Mouse (Mus musculus): ENCODE measurements around the gene Upk2. TPM values are rescaled to one million over a fixed set of nuclear protein-coding genes. Genes with fewer than 3 reads are reported as not detected.

Gene Upk2
- polyA plus RNA-seq, 1 experiment = 9.0 TPM

- peak overlapping the region; percentile 40; the same call in 1 of the 2 replicates for H3K27ac ChIP-seq (ENCODE audit: insufficient read depth, low read depth, low read length)
- TF ChIP-seq CTCF (conservative IDR thresholded peaks at IDR 0.05; ENCODE audit: insufficient read depth, insufficient read length, low read depth, low read length) = peak; percentile 65
- no peak for TF ChIP-seq POLR2A (IDR thresholded peaks at IDR 0.05; ENCODE audit: low read depth, low read length)
- peak overlapping the region; percentile 26; the same call in 1 of the 2 replicates for H3K4me3 ChIP-seq (ENCODE audit: insufficient read depth, low read depth, low read length)
- H3K4me1 ChIP-seq (ENCODE audit: control insufficient read depth, insufficient read depth, low read length) = peaks cover 37% of the 10 kb centered on the region
- no peaks in the 10 kb centered on the region for H3K36me3 ChIP-seq (ENCODE audit: control insufficient read depth, insufficient read depth, low read length)
- WGBS = 7% methylated on average over 59 of the region's 59 CpGs
- peak; percentile 87 for DNase-seq
- no peaks in the 10 kb centered on the region for H3K27me3 ChIP-seq (replicated peaks; ENCODE audit: control insufficient read depth, insufficient read depth, low read length)
Measured at GRCm38 (mm10) chr9:44498421-44499355, 43.9 kb upstream of the Upk2 start.

DNA sequence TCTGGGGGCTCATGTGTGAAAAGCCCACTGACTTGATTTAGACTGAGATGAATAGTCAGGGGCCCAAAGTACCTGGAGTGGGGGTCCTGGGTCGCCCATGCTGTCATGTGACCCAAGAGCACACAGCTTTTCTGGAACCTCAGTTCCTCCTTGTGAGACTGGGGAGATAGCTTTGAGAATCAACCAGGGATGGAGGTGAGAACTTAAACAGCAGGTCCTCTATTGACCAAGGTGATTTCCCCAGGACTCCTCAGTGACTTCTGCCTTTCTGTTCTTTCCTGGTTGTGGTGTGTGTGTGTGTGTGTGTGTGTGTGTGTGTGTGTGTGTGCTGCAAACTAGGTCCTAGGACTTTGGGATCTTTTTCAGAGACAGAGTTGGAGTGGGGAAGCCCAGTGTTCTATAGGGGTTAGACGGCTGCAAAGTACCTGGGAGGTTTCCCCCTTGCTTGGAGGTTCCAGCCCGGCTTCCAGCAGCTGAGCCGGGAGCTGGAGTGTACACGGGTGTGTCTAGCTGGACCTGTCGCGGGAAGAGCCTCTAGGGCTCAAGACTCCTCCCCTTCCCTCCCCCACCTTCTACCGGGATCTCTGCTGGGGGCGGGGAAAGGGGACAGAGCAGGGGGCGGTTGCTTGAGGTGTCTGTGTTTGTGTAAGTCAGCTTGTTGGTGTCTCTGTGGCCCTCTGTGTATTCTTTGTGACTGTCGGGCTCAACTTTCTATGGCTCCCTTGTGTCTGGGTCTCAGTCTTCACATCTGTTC lies 43.0 kb upstream of the Upk2 start:
- no peak overlapping the region for H3K27ac ChIP-seq (ENCODE audit: insufficient read depth, low read depth, low read length)
- TF ChIP-seq POLR2A (IDR thresholded peaks at IDR 0.05; ENCODE audit: low read depth, low read length) = no peak
- no peak for TF ChIP-seq CTCF (conservative IDR thresholded peaks at IDR 0.05; ENCODE audit: insufficient read depth, insufficient read length, low read depth, low read length)
- peak overlapping the region; percentile 26; the same call in 1 of the 2 replicates for H3K4me3 ChIP-seq (ENCODE audit: insufficient read depth, low read depth, low read length)
- DNase-seq = peak; percentile 73
- H3K27me3 ChIP-seq (replicated peaks; ENCODE audit: control insufficient read depth, insufficient read depth, low read length) = no peaks in the 10 kb centered on the region
- H3K4me1 ChIP-seq (ENCODE audit: control insufficient read depth, insufficient read depth, low read length) = peaks cover 46% of the 10 kb centered on the region
- WGBS = 7% methylated on average over 11 of the region's 11 CpGs
- no peaks in the 10 kb centered on the region for H3K36me3 ChIP-seq (ENCODE audit: control insufficient read depth, insufficient read depth, low read length)

DNA sequence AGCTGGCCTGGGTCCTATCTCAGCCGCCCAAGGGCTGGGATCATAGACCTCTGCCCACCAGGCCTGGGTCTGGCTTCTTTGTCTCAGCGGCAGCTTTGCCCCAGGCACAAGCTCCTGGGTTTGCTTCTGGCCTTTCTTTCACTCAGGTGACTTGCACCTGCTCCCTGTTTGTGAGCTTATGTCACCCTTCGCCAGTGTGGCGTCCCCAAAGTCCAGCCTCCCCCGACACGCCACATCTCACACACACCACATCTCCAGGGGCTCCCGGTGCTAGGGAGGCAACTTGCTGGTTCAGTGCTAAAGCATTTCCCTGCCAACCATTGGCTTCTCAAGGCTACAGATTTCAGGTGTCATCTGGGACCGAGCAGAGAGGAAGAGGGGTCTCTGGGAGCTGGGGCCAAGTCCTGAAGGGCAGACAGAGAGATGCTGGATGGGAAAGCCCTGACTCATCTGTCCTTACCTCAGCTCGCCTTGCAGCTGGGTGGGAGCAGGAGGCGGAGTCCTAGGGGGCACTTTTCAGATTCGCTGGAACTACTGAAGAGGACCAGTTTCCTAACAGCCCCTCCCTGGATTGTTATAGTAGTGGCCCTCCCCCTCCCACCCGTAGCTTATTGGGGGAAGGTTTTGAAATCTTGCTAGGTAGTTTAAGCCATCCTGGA lies 42.2 kb upstream of the Upk2 start:
- no peaks in the 10 kb centered on the region for H3K36me3 ChIP-seq (ENCODE audit: control insufficient read depth, insufficient read depth, low read length)
- WGBS = 69% methylated on average over 12 of the region's 12 CpGs
- H3K27ac ChIP-seq (ENCODE audit: insufficient read depth, low read depth, low read length) = no peak overlapping the region
- H3K4me3 ChIP-seq (ENCODE audit: insufficient read depth, low read depth, low read length) = no peak overlapping the region
- no peaks in the 10 kb centered on the region for H3K27me3 ChIP-seq (replicated peaks; ENCODE audit: control insufficient read depth, insufficient read depth, low read length)
- H3K4me1 ChIP-seq (ENCODE audit: control insufficient read depth, insufficient read depth, low read length) = peaks cover 53% of the 10 kb centered on the region
- TF ChIP-seq CTCF (conservative IDR thresholded peaks at IDR 0.05; ENCODE audit: insufficient read depth, insufficient read length, low read depth, low read length) (no peak), POLR2A (IDR thresholded peaks at IDR 0.05; ENCODE audit: low read depth, low read length) (no peak)
- DNase-seq = no peak

DNA sequence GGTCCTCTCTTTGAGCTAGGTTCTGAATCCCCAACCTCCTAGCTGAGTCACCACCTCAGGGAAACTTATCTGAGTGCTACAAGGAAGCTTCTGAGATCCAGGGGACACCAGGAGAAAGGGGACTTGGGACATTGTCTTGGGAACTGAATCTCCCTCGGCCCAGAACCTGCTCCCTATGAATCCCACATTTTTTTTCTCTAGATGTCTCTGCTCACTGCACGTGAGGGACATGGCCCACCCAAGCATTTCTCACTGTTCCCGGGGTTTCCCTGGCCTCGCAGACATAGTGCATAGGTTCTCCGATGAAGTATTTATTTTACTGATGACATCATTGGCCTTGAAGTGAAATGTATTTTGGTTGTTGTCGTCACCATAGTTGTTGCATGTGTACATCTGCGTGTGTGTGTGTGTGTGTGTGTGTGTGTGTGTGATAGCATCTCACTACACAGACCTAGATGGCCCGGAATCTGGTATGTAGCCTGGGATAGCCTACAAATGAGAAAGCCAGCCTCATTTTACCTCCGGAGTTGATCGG lies 41.1 kb upstream of the Upk2 start:
- Histone ChIP-seq H3K36me3 (ENCODE audit: control insufficient read depth, insufficient read depth, low read length) (no peaks in the 10 kb centered on the region), H3K4me1 (ENCODE audit: control insufficient read depth, insufficient read depth, low read length) (peaks cover 57% of the 10 kb centered on the region), H3K27me3 (replicated peaks; ENCODE audit: control insufficient read depth, insufficient read depth, low read length) (no peaks in the 10 kb centered on the region), H3K27ac (ENCODE audit: insufficient read depth, low read depth, low read length) (no peak overlapping the region), H3K4me3 (ENCODE audit: insufficient read depth, low read depth, low read length) (no peak overlapping the region)
- WGBS = 83% methylated on average over 10 of the region's 10 CpGs
- no peak for TF ChIP-seq POLR2A (IDR thresholded peaks at IDR 0.05; ENCODE audit: low read depth, low read length)
- TF ChIP-seq CTCF (conservative IDR thresholded peaks at IDR 0.05; ENCODE audit: insufficient read depth, insufficient read length, low read depth, low read length) = no peak
- no peak for DNase-seq

DNA sequence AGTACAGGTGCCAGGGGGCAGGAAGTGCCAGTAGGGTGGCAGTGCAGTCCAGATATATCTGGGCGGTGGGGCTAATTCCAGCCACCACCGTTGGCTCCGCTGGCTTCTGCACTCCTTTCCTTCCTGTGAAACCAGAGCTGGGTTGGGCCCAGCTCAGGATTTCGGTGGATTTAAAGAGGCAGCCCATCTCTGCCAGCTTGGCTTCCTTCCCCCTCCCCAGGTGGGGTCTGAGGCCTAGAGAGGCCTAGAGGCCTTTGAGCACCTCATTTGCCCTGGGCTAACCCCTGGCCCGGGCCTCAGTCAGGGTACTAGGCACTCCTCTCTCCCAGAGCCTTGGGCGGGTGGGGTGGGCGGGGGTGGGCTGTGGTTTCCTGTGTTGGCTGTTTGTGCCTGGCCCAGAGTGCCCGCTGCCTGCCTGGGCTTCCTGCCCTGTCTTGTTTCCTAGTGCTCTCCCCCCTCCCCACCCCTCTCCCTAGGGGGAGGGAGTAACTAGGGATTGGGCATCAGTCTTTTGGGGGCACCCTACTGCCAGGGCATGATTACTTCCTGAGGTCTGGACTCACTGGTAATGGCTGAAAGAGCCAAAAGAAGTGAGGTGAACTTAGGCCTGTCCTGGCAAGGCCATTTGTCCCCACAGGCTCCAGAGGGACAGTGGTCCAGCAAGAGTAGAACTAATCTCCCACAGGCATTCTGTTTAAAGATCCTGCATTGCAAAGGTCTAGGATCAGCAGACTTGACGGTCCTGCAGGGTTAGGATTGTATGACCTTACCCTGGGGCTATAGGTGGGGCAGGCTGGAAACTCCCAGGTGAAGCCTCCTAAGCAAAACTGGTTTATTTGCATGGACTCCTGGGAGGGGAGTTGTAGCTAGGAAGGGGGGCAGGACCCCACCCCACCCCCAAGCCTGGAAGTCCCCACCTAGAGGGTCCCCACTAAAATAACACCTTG lies 40.4 kb upstream of the Upk2 start:
- Histone ChIP-seq H3K36me3 (ENCODE audit: control insufficient read depth, insufficient read depth, low read length) (no peaks in the 10 kb centered on the region), H3K4me1 (ENCODE audit: control insufficient read depth, insufficient read depth, low read length) (peaks cover 64% of the 10 kb centered on the region), H3K4me3 (ENCODE audit: insufficient read depth, low read depth, low read length) (no peak overlapping the region), H3K27ac (ENCODE audit: insufficient read depth, low read depth, low read length) (peak overlapping the region; percentile 20; the same call in 1 of the 2 replicates), H3K27me3 (replicated peaks; ENCODE audit: control insufficient read depth, insufficient read depth, low read length) (no peaks in the 10 kb centered on the region)
- TF ChIP-seq POLR2A (IDR thresholded peaks at IDR 0.05; ENCODE audit: low read depth, low read length) = no peak
- TF ChIP-seq CTCF (conservative IDR thresholded peaks at IDR 0.05; ENCODE audit: insufficient read depth, insufficient read length, low read depth, low read length) = no peak
- DNase-seq = peak; percentile 46
- WGBS = 20% methylated on average over 9 of the region's 9 CpGs
